Mouse (Mus musculus) heart, postnatal 25 days (tissue): ENCODE measurements at regions not wholly inside any gene's neighbourhood (a gene's known extent, or its start where the extent isn't known, plus 50 kb on each side); places are given as distances from the start of the nearest gene placed in this dataset.

Experiments used
- DNase-seq: peaks from one replicate; pipeline ENCODE4 v3.0.0; 2022; ENCODE audit warnings: low spot score
- intact Hi-C: fragments of 180-260 bp; cut with DNase I; formaldehyde crosslinking; loops from one replicate; pipeline ENCODE4 v1.15.1; 2025

- DNase-seq = no peak
- intact Hi-C loops = no loop called here
These were observed 283.5 kb downstream of the Naf1 start for GRCm38 (mm10) chr8:67143479-67143878.

- no peak for DNase-seq
- intact Hi-C loops = no loop called here
These were observed 321.7 kb downstream of the Naf1 start for GRCm38 (mm10) chr8:67181741-67182140.

GRCm38 (mm10) chr8:67199213-67199612 lies 324.4 kb upstream of the Nat3 start:
- DNase-seq = no peak
- intact Hi-C loops = no loop called here

- intact Hi-C loops = no loop called here
- DNase-seq = no peak
These were observed 317.6 kb upstream of the Nat3 start for GRCm38 (mm10) chr8:67206064-67206463.

- intact Hi-C loops = no loop called here
- DNase-seq = no peak
These were observed 291.5 kb upstream of the Nat3 start for GRCm38 (mm10) chr8:67231921-67232701.

GRCm38 (mm10) chr8:67238934-67239333 lies 284.7 kb upstream of the Nat3 start:
- intact Hi-C loops = no loop called here
- no peak for DNase-seq

- intact Hi-C loops = no loop called here
- DNase-seq = no peak
These were observed 244.9 kb upstream of the Nat3 start for GRCm38 (mm10) chr8:67278759-67279158.

GRCm38 (mm10) chr8:67279449-67279848 lies 244.2 kb upstream of the Nat3 start:
- no peak for DNase-seq
- intact Hi-C loops = no loop called here

GRCm38 (mm10) chr8:67310494-67310893 lies 213.2 kb upstream of the Nat3 start:
- no peak for DNase-seq
- intact Hi-C loops = no loop called here

- intact Hi-C loops = no loop called here
- DNase-seq = no peak
These were observed 206.3 kb upstream of the Nat3 start for GRCm38 (mm10) chr8:67317371-67317770.

- intact Hi-C loops = no loop called here
- DNase-seq = no peak
These were observed 205.0 kb upstream of the Nat3 start for GRCm38 (mm10) chr8:67318675-67319074.

GRCm38 (mm10) chr8:67320535-67320934 lies 203.1 kb upstream of the Nat3 start:
- DNase-seq = no peak
- intact Hi-C loops = no loop called here

GRCm38 (mm10) chr8:67328439-67328838 lies 195.2 kb upstream of the Nat3 start:
- intact Hi-C loops = no loop called here
- DNase-seq = no peak

GRCm38 (mm10) chr8:67377061-67377460 lies 146.6 kb upstream of the Nat3 start:
- intact Hi-C loops = no loop called here
- DNase-seq = no peak

GRCm38 (mm10) chr8:67405947-67406346 lies 117.7 kb upstream of the Nat3 start:
- intact Hi-C loops = loop anchor here (5.0 to 10.0 kb wide), 2 partner anchors 711 to 954 kb away; partner anchors contain the start of gene Npy1r
- DNase-seq = no peak

- DNase-seq = no peak
- intact Hi-C loops = no loop called here
These were observed 108.8 kb upstream of the Nat3 start for GRCm38 (mm10) chr8:67414826-67415225.

- intact Hi-C loops = no loop called here
- DNase-seq = no peak
These were observed 101.1 kb upstream of the Nat3 start for GRCm38 (mm10) chr8:67422521-67422920.
